Mouse (Mus musculus): ENCODE results near the gene 1700003F12Rik.
A peak's percentile ranks its signal among the peaks of the same experiment; 100 is the strongest.

The 1700003F12Rik gene

DNA sequence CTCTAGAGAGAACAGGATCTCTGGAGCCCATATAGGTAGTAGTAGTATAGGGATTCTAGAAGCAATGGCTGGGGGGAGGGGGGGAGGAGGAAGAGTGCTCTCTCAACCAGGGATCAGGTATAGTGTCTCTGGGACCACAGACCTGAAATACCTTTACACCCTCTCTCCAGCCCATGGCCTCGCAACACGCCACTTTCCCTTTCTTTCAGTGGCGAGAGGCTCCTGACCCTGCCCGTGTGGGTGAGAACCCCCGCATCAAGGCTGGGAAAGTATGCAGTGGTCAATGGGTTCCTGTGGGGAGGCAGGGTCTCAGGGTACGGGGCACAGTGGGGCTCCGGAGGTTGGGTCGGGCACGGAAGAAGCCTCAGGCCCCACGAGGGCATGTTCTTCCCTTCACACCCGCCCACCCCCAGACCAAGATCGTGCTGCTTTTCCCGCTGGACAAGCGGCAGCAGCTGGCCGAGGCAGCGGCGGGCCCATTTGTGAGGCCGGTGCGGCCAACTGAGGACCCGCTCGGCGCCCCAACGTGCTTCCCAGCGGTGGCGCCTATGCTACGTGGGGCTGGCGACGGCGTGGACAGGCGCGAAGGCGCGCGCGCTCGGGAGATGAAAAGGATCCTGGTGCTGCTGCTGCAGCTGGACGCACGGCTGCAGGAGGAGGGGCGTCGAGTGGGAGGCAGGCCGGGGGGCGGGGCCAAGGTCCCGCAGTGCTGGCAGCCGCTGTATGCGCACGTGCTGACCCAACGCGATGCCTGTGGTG, 2.4 kb downstream of the 1700003F12Rik start:
- DNase-seq (ENCODE audit: low spot score) = peak; percentile 44

DNA sequence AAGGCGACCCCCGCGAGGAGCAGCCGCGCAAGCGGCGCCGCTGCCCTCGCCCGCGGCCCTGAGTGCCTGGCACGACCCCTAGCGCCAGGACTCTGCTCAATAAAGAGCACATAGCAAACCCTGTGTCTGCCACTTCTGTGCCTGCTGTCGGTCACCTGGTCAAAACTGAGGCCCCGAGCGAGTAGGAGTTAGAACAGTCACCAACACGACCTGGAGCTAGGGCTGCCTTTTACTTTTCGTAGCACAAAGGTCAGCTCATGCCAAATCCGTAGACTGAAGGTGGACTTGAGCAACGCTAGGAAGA, 3.0 kb downstream of the 1700003F12Rik start:
- no peak for DNase-seq (ENCODE audit: low spot score)

- no peak for DNase-seq (ENCODE audit: low spot score)
These were observed 4.1 kb downstream of the 1700003F12Rik start for GRCm38 (mm10) chr2:154550937-154551336.

DNA sequence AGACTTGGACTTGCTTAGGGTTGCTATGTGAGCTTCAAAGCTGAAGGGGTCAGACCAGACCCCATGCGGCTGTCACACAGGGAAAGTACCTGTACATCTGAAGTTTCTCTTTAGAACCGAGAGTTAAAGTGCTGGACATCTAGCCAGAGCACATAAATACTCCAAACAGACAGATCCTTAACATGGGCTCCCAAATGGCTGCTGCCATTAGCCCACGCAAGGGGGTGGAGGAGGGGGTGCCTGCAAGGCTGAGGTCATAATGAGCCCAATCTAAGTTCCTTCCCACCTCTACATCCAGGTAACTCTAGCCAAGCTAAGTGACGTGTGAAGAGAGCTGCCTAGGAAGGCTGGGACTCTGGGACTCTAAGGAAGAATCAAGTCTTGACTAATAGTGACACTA, 4.6 kb downstream of the 1700003F12Rik start, which contains the start of gene Actl10:
Actl10 (plus strand) TSS at position 301 of the 400 bp plus-strand sequence.
- DNase-seq (ENCODE audit: low spot score) = no peak

GRCm38 (mm10) chr2:154551927-154552326, 5.0 kb downstream of the 1700003F12Rik start:
- DNase-seq (ENCODE audit: low spot score) = no peak

DNA sequence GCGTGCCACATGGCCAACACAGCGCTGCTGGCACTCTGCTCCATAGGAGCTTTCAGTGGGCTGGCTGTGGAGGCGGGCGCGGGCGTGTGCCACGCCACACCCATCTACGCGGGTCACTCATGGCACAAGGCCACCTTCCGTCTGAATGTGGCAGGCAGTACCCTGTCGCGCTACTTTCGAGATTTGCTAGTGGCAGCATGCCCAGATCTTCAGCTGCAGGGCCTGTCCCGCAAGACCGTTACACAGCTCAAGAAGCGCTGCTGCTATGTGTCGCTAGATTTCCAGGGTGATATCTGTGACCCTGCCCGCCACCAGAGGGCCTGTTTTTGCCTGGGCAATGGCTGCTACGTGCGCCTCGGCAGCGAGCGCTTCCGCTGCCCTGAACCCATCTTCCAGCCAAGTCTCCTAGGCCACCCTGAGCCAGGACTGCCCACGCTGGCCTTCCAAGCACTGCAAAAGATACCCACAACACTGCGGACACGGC, 5.6 kb downstream of the 1700003F12Rik start:
- peak; percentile 50 for DNase-seq (ENCODE audit: low spot score)

GRCm38 (mm10) chr2:154555235-154555634, 8.3 kb downstream of the 1700003F12Rik start:
- no peak for DNase-seq (ENCODE audit: low spot score)

GRCm38 (mm10) chr2:154557184-154557832, 10.4 kb downstream of the 1700003F12Rik start:
- DNase-seq (ENCODE audit: low spot score) = no peak

DNA sequence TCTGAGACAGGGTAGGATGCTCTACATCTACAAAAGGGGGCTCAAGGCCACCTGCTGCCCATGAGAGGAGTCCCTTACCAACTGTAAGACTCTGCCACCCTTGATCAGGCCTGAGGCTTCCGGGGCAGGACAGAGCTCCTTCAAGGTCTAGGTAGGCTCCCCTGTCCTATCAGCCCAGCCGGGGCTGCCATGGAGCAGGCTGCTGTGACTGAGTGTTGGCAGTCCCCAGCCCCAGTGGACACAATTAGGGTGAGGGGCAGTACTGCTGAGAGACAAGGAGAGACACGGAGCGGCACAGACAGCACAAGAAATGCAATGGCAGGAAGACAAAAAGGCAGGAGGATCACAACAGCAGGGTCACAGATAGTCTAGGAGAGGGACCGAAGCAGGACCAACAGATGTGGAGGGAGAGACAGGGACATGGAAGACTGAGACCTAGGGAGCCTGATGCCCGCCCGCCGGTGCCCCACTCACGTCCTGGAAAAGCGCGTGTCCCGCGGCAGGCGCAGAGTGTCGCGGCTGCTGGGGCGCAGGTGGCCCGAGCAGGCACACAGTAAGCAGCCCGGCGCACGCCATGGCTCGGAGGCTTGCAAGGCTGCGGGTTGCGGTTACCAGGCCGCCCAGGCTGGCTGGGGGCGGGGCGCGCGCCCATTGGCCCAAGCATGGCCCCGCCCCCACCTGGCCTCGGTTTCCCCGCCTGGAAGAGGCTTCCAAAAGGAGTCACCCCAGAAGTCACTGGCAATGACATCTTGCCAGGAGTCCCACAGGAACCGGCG, 11.6 kb downstream of the 1700003F12Rik start, which contains the start of gene Necab3:
Necab3 (minus strand) TSS at position 627 of the 776 bp plus-strand sequence.
- no peak for DNase-seq (ENCODE audit: low spot score)

DNA sequence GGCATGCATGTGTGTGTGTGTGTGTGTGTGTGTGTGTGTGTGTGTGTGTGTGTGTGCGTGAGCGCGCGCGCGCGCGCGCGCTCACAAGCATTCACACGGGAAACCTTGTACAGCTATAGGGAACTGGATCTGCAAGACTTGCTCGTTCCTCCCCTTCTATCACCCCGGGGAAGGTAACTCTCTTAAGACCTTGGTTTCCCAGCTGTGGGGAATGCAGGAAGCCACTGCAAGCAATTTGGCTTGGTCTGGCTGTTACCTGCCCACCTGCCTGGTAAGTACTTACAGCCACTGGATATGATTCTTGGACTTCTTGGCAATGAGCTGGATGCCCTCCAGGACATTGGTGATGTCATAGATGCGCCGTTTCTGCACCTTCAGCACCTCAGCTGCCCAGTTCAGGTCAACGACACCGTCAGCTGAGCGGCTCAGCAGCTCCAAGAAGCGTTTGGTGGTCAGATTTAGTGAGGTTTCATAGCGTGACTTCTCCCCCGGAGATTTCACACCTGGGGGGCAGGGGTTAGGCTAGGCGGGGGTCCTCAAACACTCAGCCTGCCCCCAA, 16.8 kb downstream of the 1700003F12Rik start:
- no peak for DNase-seq (ENCODE audit: low spot score)

GRCm38 (mm10) chr2:154565562-154565961, 18.7 kb downstream of the 1700003F12Rik start:
- no peak for DNase-seq (ENCODE audit: low spot score)

DNA sequence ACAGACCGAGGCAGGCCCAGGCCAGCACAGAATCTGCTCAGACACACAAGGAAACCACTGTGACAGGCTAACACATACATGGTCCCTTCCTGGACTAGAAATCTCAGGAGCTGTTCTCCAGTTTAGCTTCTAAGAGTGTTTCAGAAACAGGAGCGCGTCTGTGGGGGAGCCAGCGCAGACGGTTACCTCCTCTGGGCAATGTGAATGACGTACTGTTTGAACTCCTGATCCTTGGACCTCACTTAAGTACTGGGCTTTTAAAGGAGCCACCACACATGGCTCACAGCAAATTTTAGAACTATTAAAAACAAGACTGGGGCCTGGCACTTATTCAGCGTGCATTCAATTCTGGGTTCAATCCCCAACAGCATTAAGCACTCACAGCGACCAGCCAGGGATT, 19.8 kb downstream of the 1700003F12Rik start:
- no peak for DNase-seq (ENCODE audit: low spot score)

DNA sequence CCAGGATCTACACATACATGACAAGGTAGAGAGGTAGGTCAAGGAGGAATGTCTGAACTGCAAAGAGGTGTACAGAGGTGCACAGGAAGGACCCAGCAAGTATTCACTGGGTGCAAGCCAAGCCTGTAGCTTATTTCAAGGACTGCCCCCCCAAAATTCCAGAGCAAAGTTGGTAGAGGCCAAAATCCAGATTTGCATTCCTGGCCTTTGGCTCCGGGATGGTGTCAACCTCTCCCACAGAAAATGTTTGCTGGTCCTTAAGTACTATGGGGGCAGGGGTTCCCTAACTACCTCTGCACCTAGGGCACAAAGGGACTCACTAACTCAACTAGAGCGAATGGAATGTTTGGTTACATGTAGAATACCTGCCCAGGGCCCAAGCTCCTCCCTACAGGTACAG, 20.9 kb downstream of the 1700003F12Rik start:
- no peak for DNase-seq (ENCODE audit: low spot score)

GRCm38 (mm10) chr2:154568329-154569070, 21.6 kb downstream of the 1700003F12Rik start:
- no peak for DNase-seq (ENCODE audit: low spot score)

- DNase-seq (ENCODE audit: low spot score) = peak; percentile 57
These were observed 22.3 kb downstream of the 1700003F12Rik start for GRCm38 (mm10) chr2:154569071-154569748.

- peak; percentile 90 for DNase-seq (ENCODE audit: low spot score)
These were observed 23.0 kb downstream of the 1700003F12Rik start, which contains the start of gene E2f1 for GRCm38 (mm10) chr2:154569836-154570286. E2f1 (minus strand) TSS chr2:154569892.

- DNase-seq (ENCODE audit: low spot score) = no peak
These were observed 23.8 kb downstream of the 1700003F12Rik start for GRCm38 (mm10) chr2:154570666-154571065.

DNA sequence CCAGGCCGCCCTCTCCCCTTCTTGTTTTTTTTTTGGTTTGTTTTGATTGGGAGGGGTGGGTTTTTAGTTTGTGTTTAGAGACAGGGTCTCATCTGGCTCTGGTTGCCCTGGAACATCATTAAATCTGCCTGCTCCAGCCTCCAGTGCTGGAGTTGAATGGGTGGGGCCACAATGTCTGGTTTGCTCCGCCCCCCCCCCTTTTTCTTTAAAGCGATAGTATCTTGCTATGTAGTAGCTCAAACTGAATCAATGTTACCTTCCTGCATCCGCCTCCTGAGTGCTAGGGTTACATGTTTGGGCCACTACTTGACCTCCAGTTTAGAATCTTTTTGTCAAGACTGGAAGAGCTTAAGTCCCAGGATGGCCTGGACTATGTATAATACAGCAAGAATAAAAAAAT, 24.4 kb downstream of the 1700003F12Rik start:
- DNase-seq (ENCODE audit: low spot score) = no peak

- DNase-seq (ENCODE audit: low spot score) = no peak
These were observed 25.1 kb downstream of the 1700003F12Rik start for GRCm38 (mm10) chr2:154571976-154572375.

DNA sequence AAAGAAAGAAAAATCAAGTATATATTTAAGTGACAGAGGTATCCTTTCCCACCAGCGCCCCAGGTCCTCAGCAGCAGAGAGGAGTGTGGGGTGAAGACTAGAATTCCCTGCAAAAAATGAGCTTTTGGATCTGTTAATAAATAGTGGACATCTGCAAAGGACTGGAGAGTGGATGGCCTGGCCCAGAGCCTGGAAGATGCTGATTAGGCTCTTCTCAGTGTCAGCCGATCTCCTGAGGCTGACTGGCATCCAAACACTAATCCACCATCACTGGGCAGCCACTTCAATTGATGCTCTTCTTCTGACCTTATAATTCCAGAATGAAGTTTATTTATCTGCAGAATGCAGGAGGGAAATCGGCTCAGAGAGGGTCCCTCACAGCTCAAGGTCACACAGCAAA, 26.1 kb downstream of the 1700003F12Rik start:
- no peak for DNase-seq (ENCODE audit: low spot score)

DNA sequence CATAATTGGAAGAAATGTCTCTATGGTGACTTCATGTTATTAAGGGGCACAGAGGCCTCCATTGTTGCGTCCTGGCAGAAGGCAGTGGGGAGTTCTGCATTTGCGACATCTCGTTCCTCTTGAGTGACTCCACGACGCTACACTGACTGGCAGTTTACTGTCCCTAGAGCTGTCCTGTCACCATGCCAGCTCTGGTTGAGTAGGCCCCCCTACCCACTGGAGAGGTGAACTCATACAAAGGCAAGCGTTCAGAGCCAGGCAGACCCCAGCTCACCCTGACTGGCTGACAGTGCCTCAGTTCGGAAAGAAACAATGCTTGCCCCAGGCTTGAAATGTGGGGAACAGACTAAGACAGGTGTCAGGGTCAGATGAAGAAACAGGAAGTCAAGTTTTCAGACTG, 27.4 kb downstream of the 1700003F12Rik start:
- no peak for DNase-seq (ENCODE audit: low spot score)
